Mouse (Mus musculus): ENCODE results near the gene Ephx4. TPM values are rescaled to one million over a fixed set of nuclear protein-coding genes. Genes with fewer than 3 reads are reported as not detected.

Ephx4 gene
- polyA plus RNA-seq, 1 experiment, result 1.7 TPM

- TF ChIP-seq CTCF (IDR thresholded peaks at IDR 0.05; ENCODE audit: borderline replicate concordance, extremely low read depth, insufficient read depth, insufficient read length), result no peak
- TF ChIP-seq POLR2A (IDR thresholded peaks at IDR 0.05; ENCODE audit: borderline replicate concordance, extremely low read depth, insufficient read depth, insufficient read length, poor library complexity, severe bottlenecking), result no peak
- no peak for DNase-seq (ENCODE audit: low read depth)
These were observed 33.6 kb downstream of the Ephx4 start for GRCm38 (mm10) chr5:107436185-107436584.

GRCm38 (mm10) chr5:107436587-107437209, 34.2 kb downstream of the Ephx4 start:
- no peak for TF ChIP-seq CTCF (IDR thresholded peaks at IDR 0.05; ENCODE audit: borderline replicate concordance, extremely low read depth, insufficient read depth, insufficient read length)
- no peak for TF ChIP-seq POLR2A (IDR thresholded peaks at IDR 0.05; ENCODE audit: borderline replicate concordance, extremely low read depth, insufficient read depth, insufficient read length, poor library complexity, severe bottlenecking)
- DNase-seq (ENCODE audit: low read depth), result no peak

- TF ChIP-seq POLR2A (IDR thresholded peaks at IDR 0.05; ENCODE audit: borderline replicate concordance, extremely low read depth, insufficient read depth, insufficient read length, poor library complexity, severe bottlenecking), result peak; percentile 49; the same call in 1 of the 2 replicates
- no peak for TF ChIP-seq CTCF (IDR thresholded peaks at IDR 0.05; ENCODE audit: borderline replicate concordance, extremely low read depth, insufficient read depth, insufficient read length)
- DNase-seq (ENCODE audit: low read depth), result peak; percentile 97
These were observed 35.1 kb downstream of the Ephx4 start, which contains the start of gene Btbd8 for GRCm38 (mm10) chr5:107437464-107438281. Btbd8 (plus strand) TSS chr5:107437997.

- no peak for DNase-seq (ENCODE audit: low read depth)
- no peak for TF ChIP-seq POLR2A (IDR thresholded peaks at IDR 0.05; ENCODE audit: borderline replicate concordance, extremely low read depth, insufficient read depth, insufficient read length, poor library complexity, severe bottlenecking)
- TF ChIP-seq CTCF (IDR thresholded peaks at IDR 0.05; ENCODE audit: borderline replicate concordance, extremely low read depth, insufficient read depth, insufficient read length), result no peak
These were observed 35.8 kb downstream of the Ephx4 start for GRCm38 (mm10) chr5:107438353-107438752.

GRCm38 (mm10) chr5:107441881-107442280, 39.3 kb downstream of the Ephx4 start:
- DNase-seq (ENCODE audit: low read depth), result no peak
- TF ChIP-seq POLR2A (IDR thresholded peaks at IDR 0.05; ENCODE audit: borderline replicate concordance, extremely low read depth, insufficient read depth, insufficient read length, poor library complexity, severe bottlenecking) (no peak), CTCF (IDR thresholded peaks at IDR 0.05; ENCODE audit: borderline replicate concordance, extremely low read depth, insufficient read depth, insufficient read length) (no peak)

GRCm38 (mm10) chr5:107444251-107444650, 41.7 kb downstream of the Ephx4 start:
- peak; percentile 7 for DNase-seq (ENCODE audit: low read depth)
- TF ChIP-seq CTCF (IDR thresholded peaks at IDR 0.05; ENCODE audit: borderline replicate concordance, extremely low read depth, insufficient read depth, insufficient read length) (no peak), POLR2A (IDR thresholded peaks at IDR 0.05; ENCODE audit: borderline replicate concordance, extremely low read depth, insufficient read depth, insufficient read length, poor library complexity, severe bottlenecking) (no peak)

GRCm38 (mm10) chr5:107447977-107448376, 45.4 kb downstream of the Ephx4 start:
- DNase-seq (ENCODE audit: low read depth), result peak; percentile 6
- TF ChIP-seq CTCF (IDR thresholded peaks at IDR 0.05; ENCODE audit: borderline replicate concordance, extremely low read depth, insufficient read depth, insufficient read length) (no peak), POLR2A (IDR thresholded peaks at IDR 0.05; ENCODE audit: borderline replicate concordance, extremely low read depth, insufficient read depth, insufficient read length, poor library complexity, severe bottlenecking) (no peak)

- no peak for DNase-seq (ENCODE audit: low read depth)
- TF ChIP-seq POLR2A (IDR thresholded peaks at IDR 0.05; ENCODE audit: borderline replicate concordance, extremely low read depth, insufficient read depth, insufficient read length, poor library complexity, severe bottlenecking), result no peak
- TF ChIP-seq CTCF (IDR thresholded peaks at IDR 0.05; ENCODE audit: borderline replicate concordance, extremely low read depth, insufficient read depth, insufficient read length), result no peak
These were observed 46.2 kb downstream of the Ephx4 start for GRCm38 (mm10) chr5:107448784-107449183.

GRCm38 (mm10) chr5:107449620-107450019, 47.1 kb downstream of the Ephx4 start:
- TF ChIP-seq CTCF (IDR thresholded peaks at IDR 0.05; ENCODE audit: borderline replicate concordance, extremely low read depth, insufficient read depth, insufficient read length) (no peak), POLR2A (IDR thresholded peaks at IDR 0.05; ENCODE audit: borderline replicate concordance, extremely low read depth, insufficient read depth, insufficient read length, poor library complexity, severe bottlenecking) (no peak)
- DNase-seq (ENCODE audit: low read depth), result no peak

- TF ChIP-seq POLR2A (IDR thresholded peaks at IDR 0.05; ENCODE audit: borderline replicate concordance, extremely low read depth, insufficient read depth, insufficient read length, poor library complexity, severe bottlenecking), result no peak
- no peak for TF ChIP-seq CTCF (IDR thresholded peaks at IDR 0.05; ENCODE audit: borderline replicate concordance, extremely low read depth, insufficient read depth, insufficient read length)
These were observed 47.8 kb downstream of the Ephx4 start for GRCm38 (mm10) chr5:107450299-107450698.

GRCm38 (mm10) chr5:107462147-107463076, 59.9 kb downstream of the Ephx4 start:
- TF ChIP-seq POLR2A (IDR thresholded peaks at IDR 0.05; ENCODE audit: borderline replicate concordance, extremely low read depth, insufficient read depth, insufficient read length, poor library complexity, severe bottlenecking), result no peak
- TF ChIP-seq CTCF (IDR thresholded peaks at IDR 0.05; ENCODE audit: borderline replicate concordance, extremely low read depth, insufficient read depth, insufficient read length), result no peak
- no peak for DNase-seq (ENCODE audit: low read depth)

More at GRCm38 (mm10) chr5:107450299-107450698, 47.8 kb downstream of the Ephx4 start:
- no peak for DNase-seq (ENCODE audit: low read depth)
